Mouse (Mus musculus) liver, embryonic 15.5 days (tissue): ENCODE measurements around the gene Carns1. TPM values are rescaled to one million over a fixed set of nuclear protein-coding genes. Genes with fewer than 3 reads are reported as not detected.
A peak's percentile ranks its signal among the peaks of the same experiment; 100 is the strongest.
"Not testable (repeated sequence)": the region's sequence is repeated elsewhere in the genome, so short reads cannot be mapped to it uniquely, and the experiment has no call there.

Experiments
- ATAC-seq: fragments of 200-750 bp; cut with Nextera tagmentation; 2 replicates; pipeline ENCODE4 v1.8.0; 2017; ENCODE audit warnings: moderate number of reproducible peaks, mild to moderate bottlenecking, moderate library complexity; ENCODE audit not compliant: insufficient read depth
- H3K27ac ChIP-seq: fragments of 300-500 bp; sonication (generic); replicated peaks from 2 replicates; pipeline ENCODE4 v1.5.1; 2015; ENCODE audit warnings: mild to moderate bottlenecking, inconsistent platforms
- H3K27me3 ChIP-seq: fragments of 300-500 bp; sonication (generic); 2 replicates; pipeline ENCODE4 v1.6.1; 2015; ENCODE audit warnings: mild to moderate bottlenecking, inconsistent platforms
- H3K36me3 ChIP-seq: fragments of 300-500 bp; sonication (generic); replicated peaks from 2 replicates; pipeline ENCODE4 v1.6.1; 2015; ENCODE audit warnings: moderate library complexity, mild to moderate bottlenecking, inconsistent platforms
- H3K4me1 ChIP-seq: fragments of 300-500 bp; sonication (generic); replicated peaks from 2 replicates; pipeline ENCODE4 v1.6.1; 2015; ENCODE audit warnings: inconsistent platforms
- H3K4me2 ChIP-seq: fragments of 300-500 bp; sonication (generic); 2 replicates; pipeline ENCODE4 v1.6.1; 2015; ENCODE audit warnings: moderate library complexity, mild to moderate bottlenecking, inconsistent platforms
- H3K4me3 ChIP-seq: fragments of 300-500 bp; sonication (generic); replicated peaks from 2 replicates; pipeline ENCODE4 v1.5.1; 2015; ENCODE audit warnings: mild to moderate bottlenecking, inconsistent platforms
- H3K9ac ChIP-seq: fragments of 300-500 bp; sonication (generic); 2 replicates; pipeline ENCODE4 v1.6.1; 2015; ENCODE audit warnings: moderate library complexity, mild to moderate bottlenecking, inconsistent platforms
- H3K9me3 ChIP-seq: fragments of 300-500 bp; sonication (generic); replicated peaks from 2 replicates; pipeline ENCODE4 v1.6.1; 2016; ENCODE audit warnings: inconsistent platforms
- WGBS: fragments of 180-500 bp; shearing (Covaris S2); methylation state at CpG from one replicate; pipeline ENCODE4 v1.1.7; 2015; ENCODE audit warnings: mixed read lengths; ENCODE audit not compliant: insufficient replicate concordance; 5-methylcytosine and 5-hydroxymethylcytosine counted together
- polyA plus RNA-seq: library from polyadenylated mRNA; unstranded; fragments of >200 nt; fragmentation: Nextera tagmentation; extraction: Ambion mirVana; gene quantifications from 2 replicates; pipeline ENCODE4 v1.2.1, GENCODE M21; 2015

Carns1 gene
- polyA plus RNA-seq, 1 experiment from 2014 or later, result 0.64 TPM

DNA sequence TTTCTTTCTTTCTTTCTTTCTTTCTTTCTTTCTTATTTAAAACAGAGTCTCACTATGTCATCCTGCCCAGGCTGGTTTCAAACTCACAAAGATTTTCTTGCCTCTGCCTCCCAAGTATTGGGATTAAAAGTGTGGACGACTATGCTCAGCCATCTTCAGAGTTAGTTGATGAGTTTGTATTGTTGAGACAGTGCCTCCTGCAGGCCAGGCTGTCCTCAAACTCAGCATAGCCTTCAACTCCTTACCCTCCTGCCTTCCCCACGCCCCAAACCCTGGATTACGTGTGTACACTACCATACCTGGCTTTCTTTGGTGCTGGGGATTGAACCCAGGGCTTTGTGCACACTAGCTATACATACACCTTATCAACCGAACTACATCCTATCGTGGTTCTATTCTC lies 38.8 kb downstream of the Carns1 start:
- no peak overlapping the region for H3K4me3 ChIP-seq
- 68% methylated on average over 5 of the region's 5 CpGs for WGBS
- ATAC-seq, result peak; percentile 50; the same call in 1 of the 2 replicates
- peaks cover 29% of the 10 kb centered on the region for H3K4me1 ChIP-seq
- peaks cover 29% of the 10 kb centered on the region for H3K27me3 ChIP-seq
- no peaks in the 10 kb centered on the region for H3K9me3 ChIP-seq
- peaks cover 19% of the 10 kb centered on the region for H3K36me3 ChIP-seq
- H3K9ac ChIP-seq, result no peak overlapping the region
- no peak overlapping the region for H3K27ac ChIP-seq
- no peak overlapping the region for H3K4me2 ChIP-seq

DNA sequence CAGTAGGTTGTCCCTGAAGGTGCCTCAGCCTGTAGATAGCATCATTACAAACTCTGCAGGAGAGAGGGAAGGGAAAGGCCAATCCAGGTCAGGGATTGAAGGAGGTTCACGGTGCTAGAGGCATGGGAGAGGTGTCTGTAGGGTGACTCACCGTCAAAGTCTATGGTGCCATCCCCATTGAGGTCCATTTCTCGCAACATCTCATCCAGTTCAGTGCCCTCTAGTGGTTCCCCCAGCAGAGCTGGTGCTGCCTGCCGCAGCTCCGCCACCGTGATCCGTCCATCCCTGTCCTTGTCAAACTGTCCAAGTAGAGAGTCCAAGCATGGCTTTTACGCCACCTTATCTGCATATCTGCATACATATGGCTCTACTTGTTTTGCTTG lies 39.3 kb downstream of the Carns1 start:
- H3K27me3 ChIP-seq, result peaks cover 24% of the 10 kb centered on the region
- not testable (repeated sequence) for H3K9ac ChIP-seq, H3K4me3 ChIP-seq, H3K9me3 ChIP-seq, H3K27ac ChIP-seq
- 16% methylated on average over 8 of the region's 8 CpGs for WGBS
- peaks cover 34% of the 10 kb centered on the region for H3K4me1 ChIP-seq
- H3K36me3 ChIP-seq, result peaks cover 24% of the 10 kb centered on the region
- peak; percentile 53 for ATAC-seq
- peak overlapping the region; percentile 54 for H3K4me2 ChIP-seq

DNA sequence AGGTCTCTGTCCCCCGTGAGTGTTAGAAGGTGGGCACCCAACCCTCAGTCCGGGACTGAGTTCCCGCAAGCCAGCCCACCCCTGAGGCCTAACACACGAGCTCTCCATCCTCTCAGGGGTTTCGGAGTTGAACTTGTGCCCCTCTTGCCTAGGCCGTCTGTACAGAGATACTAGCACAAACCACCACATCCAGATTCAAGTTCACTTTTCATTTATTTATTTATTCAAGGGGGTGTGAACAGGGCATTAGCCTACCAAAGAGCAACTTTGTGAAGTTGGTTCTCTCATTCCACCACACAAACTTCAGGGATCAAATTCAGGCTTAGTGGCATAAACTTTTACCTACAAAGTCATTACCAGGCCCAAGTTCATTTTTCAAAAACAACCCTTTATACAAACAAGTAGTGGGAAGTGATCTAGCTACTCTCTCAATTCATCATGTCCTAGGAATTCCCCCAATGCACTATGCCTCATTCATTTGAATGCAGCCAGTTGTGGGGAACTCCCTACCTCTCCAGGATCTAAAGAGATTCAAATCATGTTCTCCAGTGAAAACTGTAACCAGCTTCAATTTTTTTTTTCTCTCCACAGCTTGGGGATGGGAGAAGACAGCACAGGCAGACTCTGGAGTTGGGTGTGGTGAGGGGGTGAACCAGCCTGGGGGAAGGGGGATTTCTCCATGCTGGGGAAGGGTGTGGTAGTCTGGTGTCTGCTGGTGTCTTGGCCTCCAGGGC lies 39.9 kb downstream of the Carns1 start:
- H3K4me3 ChIP-seq, H3K9me3 ChIP-seq, ATAC-seq, H3K27ac ChIP-seq: not testable (repeated sequence)
- peak overlapping the region; percentile 54; the same call in 1 of the 2 replicates for H3K4me2 ChIP-seq
- H3K27me3 ChIP-seq, result peaks cover 21% of the 10 kb centered on the region
- WGBS, result 80% methylated on average over 6 of the region's 6 CpGs
- H3K36me3 ChIP-seq, result peaks cover 26% of the 10 kb centered on the region
- H3K9ac ChIP-seq, result 0 out of 2 replicates have a peak overlapping the region, but pooled peaks have one; percentile 2
- H3K4me1 ChIP-seq, result peaks cover 40% of the 10 kb centered on the region

DNA sequence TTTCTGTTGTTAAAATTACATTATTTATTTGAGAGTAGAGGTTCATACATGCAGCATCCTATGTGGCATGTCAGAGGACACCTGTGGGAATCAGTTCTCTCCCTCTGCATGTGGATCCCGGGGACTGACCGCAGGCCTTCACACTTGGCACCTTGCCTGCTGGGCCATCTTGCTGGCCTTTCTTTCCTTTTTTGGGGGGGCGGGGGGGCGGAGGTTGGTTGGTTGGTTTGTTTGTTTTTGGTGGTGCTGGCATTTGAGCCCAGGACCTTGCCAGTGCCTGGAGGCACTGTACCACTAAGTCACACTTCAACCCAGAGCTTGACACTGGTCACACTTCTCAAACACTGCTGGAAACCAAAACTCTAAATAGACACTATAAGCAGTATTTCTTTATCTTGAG lies 40.9 kb downstream of the Carns1 start:
- Histone ChIP-seq H3K4me1 (peaks cover 50% of the 10 kb centered on the region), H3K36me3 (peaks cover 35% of the 10 kb centered on the region), H3K9me3 (no peaks in the 10 kb centered on the region), H3K9ac (no peak overlapping the region), H3K27me3 (peaks cover 15% of the 10 kb centered on the region), H3K4me2 (no peak overlapping the region), H3K4me3 (no peak overlapping the region), H3K27ac (no peak overlapping the region)
- no peak for ATAC-seq
- 85% methylated on average over 4 of the region's 4 CpGs for WGBS

DNA sequence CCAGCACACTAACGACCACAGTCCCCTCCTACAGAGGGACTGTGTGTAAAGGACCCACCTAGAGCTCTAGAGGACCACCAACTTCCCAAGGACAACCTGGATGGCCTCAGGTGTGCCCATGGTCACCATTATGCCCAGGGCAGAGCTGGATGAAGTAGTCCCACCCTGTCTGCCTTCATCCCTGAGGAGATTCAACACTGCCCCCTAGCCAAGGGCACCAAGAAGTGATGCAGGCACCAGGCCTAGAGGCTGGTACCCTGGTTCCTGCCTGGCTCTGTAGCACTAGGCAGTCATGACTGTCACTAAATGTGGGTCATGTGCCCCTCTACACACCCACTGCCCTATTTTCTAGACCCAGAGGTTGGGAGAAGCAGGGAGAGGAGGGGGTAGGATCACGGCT lies 43.5 kb downstream of the Carns1 start:
- H3K36me3 ChIP-seq, result peaks cover 55% of the 10 kb centered on the region
- peaks cover 3% of the 10 kb centered on the region for H3K27me3 ChIP-seq
- H3K4me2 ChIP-seq, result peak overlapping the region; percentile 85
- H3K9me3 ChIP-seq, result no peaks in the 10 kb centered on the region
- H3K4me3 ChIP-seq, result peak overlapping the region; percentile 69
- ATAC-seq, result peak; percentile 35
- H3K9ac ChIP-seq, result peak overlapping the region; percentile 74
- peaks cover 66% of the 10 kb centered on the region for H3K4me1 ChIP-seq
- peak overlapping the region; percentile 87 for H3K27ac ChIP-seq
- WGBS, result 61% methylated on average over 2 of the region's 2 CpGs

DNA sequence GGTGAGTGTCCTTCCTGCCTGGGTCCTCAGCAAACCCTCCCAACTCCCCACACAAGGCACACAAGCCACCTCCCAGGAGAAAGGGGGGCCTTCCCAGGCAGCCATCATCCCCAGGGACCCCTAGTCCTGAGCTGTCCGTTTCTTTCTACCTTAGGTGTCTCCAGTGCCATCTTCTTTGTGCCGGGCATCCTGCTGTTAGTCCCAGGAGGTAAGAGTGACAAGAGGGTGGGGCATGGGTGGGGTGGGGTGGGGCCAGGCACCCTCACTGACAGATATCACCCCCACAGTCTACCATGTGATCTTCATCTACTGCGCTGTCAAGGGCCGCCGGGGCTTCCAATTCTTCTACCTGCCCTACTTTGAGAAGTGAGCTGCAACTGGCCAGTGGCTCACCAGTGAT lies 44.2 kb downstream of the Carns1 start:
- peak overlapping the region; percentile 87 for H3K27ac ChIP-seq
- peak overlapping the region; percentile 74 for H3K9ac ChIP-seq
- peak; percentile 82 for ATAC-seq
- H3K4me1 ChIP-seq, result peaks cover 71% of the 10 kb centered on the region
- no peaks in the 10 kb centered on the region for H3K9me3 ChIP-seq
- no peaks in the 10 kb centered on the region for H3K27me3 ChIP-seq
- WGBS, result 27% methylated on average over 5 of the region's 5 CpGs
- H3K4me3 ChIP-seq, result peak overlapping the region; percentile 69
- peaks cover 55% of the 10 kb centered on the region for H3K36me3 ChIP-seq
- peak overlapping the region; percentile 85 for H3K4me2 ChIP-seq

DNA sequence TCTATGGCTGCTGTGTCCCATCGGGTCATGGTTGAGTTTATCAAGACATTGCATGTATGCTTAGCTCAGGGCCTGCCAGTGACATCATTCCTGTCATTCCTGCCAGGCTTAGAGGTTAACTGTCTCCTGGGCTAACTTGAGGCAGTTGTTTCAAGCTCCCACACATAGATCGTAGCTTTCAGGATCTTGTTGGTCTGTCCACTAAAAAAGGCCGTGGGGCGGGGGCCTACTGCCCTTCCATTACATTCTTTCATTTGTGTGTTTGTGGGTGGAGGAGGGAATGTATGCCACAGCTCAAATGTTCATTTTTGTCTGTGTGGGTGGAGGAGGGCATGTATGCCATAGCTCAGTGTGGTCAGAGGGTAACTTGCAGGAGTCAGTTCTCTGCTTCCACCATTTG lies 45.2 kb downstream of the Carns1 start:
- Histone ChIP-seq H3K4me2 (peak overlapping the region; percentile 85), H3K4me3 (peak overlapping the region; percentile 69), H3K9me3 (no peaks in the 10 kb centered on the region), H3K27ac (peak overlapping the region; percentile 87), H3K36me3 (peaks cover 55% of the 10 kb centered on the region), H3K9ac (peak overlapping the region; percentile 74; the same call in 1 of the 2 replicates), H3K4me1 (peaks cover 67% of the 10 kb centered on the region), H3K27me3 (no peaks in the 10 kb centered on the region)
- 72% methylated on average over 4 of the region's 4 CpGs for WGBS
- ATAC-seq, result no peak

DNA sequence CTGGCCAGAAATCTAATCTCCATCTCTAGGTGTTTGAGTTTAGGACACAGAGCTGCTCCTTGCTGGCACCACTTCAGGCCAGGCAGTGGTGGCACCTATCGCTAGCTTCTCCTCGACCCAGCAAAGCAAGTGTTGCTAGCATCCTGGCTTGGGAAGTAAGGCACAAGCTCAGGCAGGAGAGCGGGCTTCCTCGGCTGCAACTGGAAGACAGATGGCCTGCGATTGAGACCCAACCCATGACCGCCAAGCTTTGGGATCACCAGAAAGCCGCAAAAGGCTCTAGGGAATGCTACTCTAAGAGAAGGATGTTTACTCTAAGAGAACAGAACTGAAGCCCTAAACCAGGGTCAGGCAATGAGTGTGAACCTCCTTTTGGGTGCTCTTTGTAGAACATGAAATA lies 45.8 kb downstream of the Carns1 start:
- H3K4me3 ChIP-seq, result 0 out of 2 replicates have a peak overlapping the region, but pooled peaks have one; percentile 69
- H3K27ac ChIP-seq, result peak overlapping the region; percentile 87
- no peak overlapping the region for H3K9ac ChIP-seq
- no peaks in the 10 kb centered on the region for H3K27me3 ChIP-seq
- peak overlapping the region; percentile 85 for H3K4me2 ChIP-seq
- H3K9me3 ChIP-seq, result no peaks in the 10 kb centered on the region
- no peak for ATAC-seq
- H3K36me3 ChIP-seq, result peaks cover 55% of the 10 kb centered on the region
- WGBS, result 95% methylated on average over 7 of the region's 7 CpGs
- H3K4me1 ChIP-seq, result peaks cover 71% of the 10 kb centered on the region

DNA sequence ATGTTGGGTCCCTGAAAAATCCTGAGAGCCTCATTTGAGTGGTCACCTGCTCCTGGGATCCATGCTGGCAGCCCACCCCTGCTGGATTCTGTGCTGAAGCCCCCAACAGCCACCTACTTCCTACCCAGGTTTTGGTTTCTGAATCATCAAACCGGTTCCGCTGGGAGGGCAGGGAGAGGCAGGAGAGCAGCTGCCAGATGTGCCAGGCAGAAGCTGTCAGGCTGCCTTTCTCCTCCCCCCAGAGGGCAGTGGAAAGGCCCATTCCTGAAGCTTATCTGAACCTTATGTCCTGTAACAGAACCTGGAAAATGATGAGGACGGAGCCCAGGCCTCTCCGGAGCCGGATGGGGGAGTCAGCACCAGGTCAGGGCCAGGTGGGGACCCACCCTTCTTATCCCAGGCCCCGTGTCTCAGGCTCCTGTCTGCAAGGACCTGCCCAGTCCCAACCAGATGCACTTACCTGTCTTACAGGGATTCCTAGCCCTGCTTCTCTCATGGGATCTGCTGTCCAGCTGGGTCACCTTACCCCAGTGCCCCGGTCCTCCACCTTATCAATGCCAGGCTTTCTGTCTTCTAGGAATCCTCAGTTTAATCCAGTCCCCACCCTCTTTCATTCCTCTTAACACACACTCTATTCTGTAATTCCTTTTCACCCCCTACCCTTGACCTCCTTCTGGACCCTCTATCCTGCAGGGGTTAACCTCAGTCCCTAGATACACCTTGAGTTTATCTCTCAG lies 48.4 kb downstream of the Carns1 start:
- Histone ChIP-seq H3K36me3 (peaks cover 40% of the 10 kb centered on the region), H3K4me3 (peak overlapping the region; percentile 77), H3K4me2 (peak overlapping the region; percentile 79), H3K9me3 (no peaks in the 10 kb centered on the region), H3K4me1 (peaks cover 90% of the 10 kb centered on the region), H3K27ac (peak overlapping the region; percentile 79), H3K9ac (peak overlapping the region; percentile 85), H3K27me3 (no peaks in the 10 kb centered on the region)
- 61% methylated on average over 7 of the region's 7 CpGs for WGBS
- no peak for ATAC-seq

DNA sequence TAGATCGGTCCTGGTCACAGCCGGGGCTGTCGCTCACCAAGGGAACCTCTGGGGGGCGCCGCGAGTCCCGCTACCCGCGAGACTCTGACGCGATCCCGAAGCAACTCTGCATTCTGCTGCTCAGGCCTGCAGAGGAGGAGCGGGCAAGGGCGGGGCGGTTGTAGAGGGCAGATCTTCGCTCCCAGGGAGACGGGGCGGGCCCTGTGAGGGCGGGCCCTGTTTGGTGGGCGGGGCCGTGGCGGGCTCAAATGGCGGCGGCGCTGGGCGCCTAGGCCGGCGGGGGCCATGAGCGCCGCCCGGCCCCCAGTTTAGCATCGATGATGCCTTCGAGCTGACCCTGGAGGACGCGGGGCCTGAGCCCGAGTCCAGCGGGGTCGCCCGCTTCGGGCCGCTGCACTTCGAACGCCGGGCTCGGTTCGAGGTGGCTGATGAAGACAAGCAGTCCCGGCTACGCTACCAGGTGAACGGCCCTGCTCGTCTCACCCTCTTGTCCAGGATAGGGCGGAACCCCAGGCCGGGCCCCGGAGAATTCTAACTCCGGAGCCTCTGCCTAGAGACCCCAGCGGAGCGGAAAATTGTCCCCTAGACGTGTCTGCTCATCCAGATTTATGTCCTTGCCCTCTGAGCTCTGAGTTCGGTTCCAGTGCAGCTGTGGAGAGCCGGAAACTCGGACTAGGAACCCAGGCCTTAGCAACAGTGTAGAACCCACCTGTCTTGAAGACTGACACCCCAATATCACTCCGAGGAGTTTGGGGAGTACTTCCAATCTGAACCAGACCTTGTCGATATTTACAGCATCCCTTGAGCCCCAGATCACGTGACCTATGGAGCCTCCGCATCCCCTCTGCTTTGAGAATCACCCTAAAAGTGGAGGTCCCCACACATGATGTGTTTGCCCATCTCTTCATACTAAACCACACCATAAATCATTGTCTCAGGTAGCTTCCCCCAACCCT lies 49.3 kb downstream of the Carns1 start, which contains the start of gene Aip:
Gene Aip (minus strand): TSS at position 118 of the 956 bp plus-strand sequence.
- H3K36me3 ChIP-seq, result peaks cover 31% of the 10 kb centered on the region
- ATAC-seq, result peak; percentile 91
- 1% methylated on average over 64 of the region's 64 CpGs for WGBS
- H3K4me3 ChIP-seq, result peak within 1 kb of the TSS; percentile 77
- peak within 1 kb of the TSS; percentile 85 for H3K9ac ChIP-seq
- no peaks in the 10 kb centered on the region for H3K27me3 ChIP-seq
- peak within 1 kb of the TSS; percentile 79 for H3K4me2 ChIP-seq
- peak within 1 kb of the TSS; percentile 79 for H3K27ac ChIP-seq
- peaks cover 89% of the 10 kb centered on the region for H3K4me1 ChIP-seq
- no peaks in the 10 kb centered on the region for H3K9me3 ChIP-seq
